Mouse (Mus musculus): Measurements from ENCODE around the gene Fbxw18.
"Not testable (repeated sequence)": the region's sequence is repeated elsewhere in the genome, so short reads cannot be mapped to it uniquely, and the experiment has no call there.

Gene Fbxw18

GRCm38 (mm10) chr9:109702600-109702999, at the start of gene Fbxw18:
Gene Fbxw18, minus strand, starts transcription at chr9:109702700.
- DNase-seq = not testable (repeated sequence)

GRCm38 (mm10) chr9:109745989-109746388, 43.5 kb upstream of the Fbxw18 start, which contains the start of gene Fbxw26:
Gene Fbxw26, minus strand, starts transcription at chr9:109746089.
- DNase-seq = not testable (repeated sequence)

GRCm38 (mm10) chr9:109685299-109685698, 17.2 kb downstream of the Fbxw18 start:
- DNase-seq = peak; percentile 8

- not testable (repeated sequence) for DNase-seq
Measured at GRCm38 (mm10) chr9:109664552-109664951, 37.9 kb downstream of the Fbxw18 start, which contains the start of gene Fbxw25. Gene Fbxw25, minus strand, starts transcription at chr9:109664652.
